Mouse (Mus musculus) bone marrow macrophage, adult 2 months (primary cell): Measurements from ENCODE around the gene Acads. TPM values are rescaled to one million over a fixed set of nuclear protein-coding genes. Genes with fewer than 3 reads are reported as not detected.
"Not testable (repeated sequence)": the region's sequence is repeated elsewhere in the genome, so short reads cannot be mapped to it uniquely, and the experiment has no call there.

ENCODE experiments used
- H3K27ac ChIP-seq: 2 replicates; pipeline ENCODE4 v1.5.1; 2012; ENCODE audit warnings: low read depth, low read length; ENCODE audit not compliant: insufficient read depth
- H3K4me1 ChIP-seq: 2 replicates; pipeline ENCODE4 v1.6.1; 2012; ENCODE audit warnings: low read length; ENCODE audit not compliant: control insufficient read depth, insufficient read depth
- H3K4me3 ChIP-seq: 2 replicates; pipeline ENCODE4 v1.5.1; 2012; ENCODE audit warnings: mild to moderate bottlenecking, low read length, moderate library complexity; ENCODE audit not compliant: insufficient read depth
- CTCF ChIP-seq: IDR thresholded peaks from 2 replicates; pipeline ENCODE4 v1.5.1; 2012; ENCODE audit warnings: low read depth, mild to moderate bottlenecking, low read length, moderate library complexity
- POLR2A ChIP-seq: IDR thresholded peaks from 2 replicates; pipeline ENCODE4 v1.6.1; 2012; ENCODE audit warnings: mild to moderate bottlenecking, low read depth, low read length, borderline replicate concordance
- polyA plus RNA-seq: library from polyadenylated mRNA; stranded (reverse); fragments of >200 nt; gene quantifications from 2 replicates; pipeline ENCODE4 v1.2.4, GENCODE M21; 2012; ENCODE audit not compliant: missing spikeins, insufficient read depth, insufficient read length

Acads gene
- polyA plus RNA-seq, 1 experiment: 22.3 TPM

GRCm38 (mm10) chr5:115074749-115075148, 44.4 kb downstream of the Acads start:
- H3K27ac ChIP-seq: no peak overlapping the region
- H3K4me3 ChIP-seq: no peak overlapping the region
- TF ChIP-seq CTCF: no peak
- TF ChIP-seq POLR2A: no peak
- H3K4me1 ChIP-seq: peaks cover 24% of the 10 kb centered on the region

- H3K4me3 ChIP-seq, H3K27ac ChIP-seq: not testable (repeated sequence)
- peaks cover 35% of the 10 kb centered on the region for H3K4me1 ChIP-seq
These were observed 45.8 kb downstream of the Acads start for GRCm38 (mm10) chr5:115073306-115073705.

- H3K4me1 ChIP-seq: peaks cover 40% of the 10 kb centered on the region
- peak overlapping the region; percentile 44; the same call in 1 of the 2 replicates for H3K27ac ChIP-seq
These were observed 47.0 kb downstream of the Acads start for GRCm38 (mm10) chr5:115072143-115072542.

GRCm38 (mm10) chr5:115071096-115071901, 47.8 kb downstream of the Acads start:
- TF ChIP-seq POLR2A (no peak), CTCF (no peak)
- Histone ChIP-seq H3K4me3 (no peak overlapping the region), H3K27ac (no peak overlapping the region), H3K4me1 (peaks cover 40% of the 10 kb centered on the region)

More at GRCm38 (mm10) chr5:115072143-115072542, 47.0 kb downstream of the Acads start:
- peak overlapping the region; percentile 21; the same call in 1 of the 2 replicates for H3K4me3 ChIP-seq
- TF ChIP-seq CTCF (no peak), POLR2A (no peak)

- H3K4me3 ChIP-seq: no peak overlapping the region
- H3K4me1 ChIP-seq: peaks cover 40% of the 10 kb centered on the region
- no peak overlapping the region for H3K27ac ChIP-seq
- no peak for TF ChIP-seq CTCF
- TF ChIP-seq POLR2A: no peak
These were observed 48.7 kb downstream of the Acads start for GRCm38 (mm10) chr5:115070457-115070856.

GRCm38 (mm10) chr5:115069611-115070010, 49.5 kb downstream of the Acads start:
- TF ChIP-seq POLR2A: no peak
- H3K4me1 ChIP-seq: peaks cover 40% of the 10 kb centered on the region
- no peak overlapping the region for H3K27ac ChIP-seq
- no peak overlapping the region for H3K4me3 ChIP-seq

GRCm38 (mm10) chr5:115068671-115069421, 50.3 kb downstream of the Acads start:
- TF ChIP-seq CTCF: no peak
- TF ChIP-seq POLR2A: no peak

GRCm38 (mm10) chr5:115066245-115066644, 52.9 kb downstream of the Acads start:
- Histone ChIP-seq H3K27ac (no peak overlapping the region), H3K4me3 (no peak overlapping the region), H3K4me1 (peaks cover 25% of the 10 kb centered on the region)
- TF ChIP-seq POLR2A (no peak), CTCF (no peak)

More at GRCm38 (mm10) chr5:115068671-115069421, 50.3 kb downstream of the Acads start:
- H3K4me1 ChIP-seq: peaks cover 40% of the 10 kb centered on the region
- no peak overlapping the region for H3K27ac ChIP-seq
- H3K4me3 ChIP-seq: no peak overlapping the region

GRCm38 (mm10) chr5:115063391-115063790, 55.8 kb downstream of the Acads start:
- TF ChIP-seq CTCF: no peak
- peaks cover 23% of the 10 kb centered on the region for H3K4me1 ChIP-seq
- no peak overlapping the region for H3K4me3 ChIP-seq
- no peak overlapping the region for H3K27ac ChIP-seq

- TF ChIP-seq POLR2A: no peak
- Histone ChIP-seq H3K4me3 (no peak overlapping the region), H3K27ac (no peak overlapping the region), H3K4me1 (peaks cover 19% of the 10 kb centered on the region)
These were observed 56.6 kb downstream of the Acads start for GRCm38 (mm10) chr5:115062566-115062965.

GRCm38 (mm10) chr5:115060977-115061376, 58.2 kb downstream of the Acads start:
- no peak for TF ChIP-seq CTCF
- no peak for TF ChIP-seq POLR2A
- peaks cover 22% of the 10 kb centered on the region for H3K4me1 ChIP-seq
- no peak overlapping the region for H3K27ac ChIP-seq
- no peak overlapping the region for H3K4me3 ChIP-seq

Other genes with a start within 250 kb of the Acads start
- gene Oasl2, start 222.4 kb downstream of the Acads start, polyA plus RNA-seq: 359 and 380 TPM in 2 replicates
- 13.1 and 14.6 TPM in 2 replicates for gene Oasl1, start 196.1 kb downstream of the Acads start, polyA plus RNA-seq
- 24.1 and 30.3 TPM in 2 replicates for gene 2210016L21Rik, start 177.2 kb downstream of the Acads start, polyA plus RNA-seq
- not detected in 2 replicates for gene Hnf1a, start 148.3 kb downstream of the Acads start, polyA plus RNA-seq
- gene Sppl3, start 108.2 kb downstream of the Acads start, polyA plus RNA-seq: 60.1 and 65.2 TPM in 2 replicates
- gene Gm10401, start 21.1 kb downstream of the Acads start, polyA plus RNA-seq: not detected in 2 replicates
- 5.2 and 6.1 TPM in 2 replicates for gene Unc119b, start 15.6 kb upstream of the Acads start, polyA plus RNA-seq
- 54.3 and 60.3 TPM in 2 replicates for gene Mlec, start 38.8 kb upstream of the Acads start, polyA plus RNA-seq
- not detected in 2 replicates for gene Cabp1, start 75.0 kb upstream of the Acads start, polyA plus RNA-seq
- 38.3 and 54.2 TPM in 2 replicates for gene Pop5, start 116.5 kb upstream of the Acads start, polyA plus RNA-seq
- gene Rnf10, start 153.6 kb upstream of the Acads start, polyA plus RNA-seq: 94.9 and 105 TPM in 2 replicates
- 21.4 and 25.6 TPM in 2 replicates for gene Coq5, start 160.3 kb upstream of the Acads start, polyA plus RNA-seq
- gene Dynll1, start 181.7 kb upstream of the Acads start, polyA plus RNA-seq: 238 and 243 TPM in 2 replicates
- 114 and 123 TPM in 2 replicates for gene Srsf9, start 207.8 kb upstream of the Acads start, polyA plus RNA-seq
- gene Gatc, start 221.8 kb upstream of the Acads start, polyA plus RNA-seq: 28.8 and 31.4 TPM in 2 replicates
- gene Triap1, start 221.9 kb upstream of the Acads start, polyA plus RNA-seq: 60.2 and 68.9 TPM in 2 replicates
- 445 and 473 TPM in 2 replicates for gene Cox6a1, start 229.6 kb upstream of the Acads start, polyA plus RNA-seq